Mouse (Mus musculus) CH12F3 (cell line): ENCODE data around the gene Ddx39b.

Experiments used
- in situ Hi-C: fragments of 300-500 bp; cut with MboI; formaldehyde crosslinking; loops from 2 replicates; pipeline ENCODE4 v1.14.3; 2020; ENCODE audit warnings: low sequenced_read_pairs

Gene Ddx39b

DNA sequence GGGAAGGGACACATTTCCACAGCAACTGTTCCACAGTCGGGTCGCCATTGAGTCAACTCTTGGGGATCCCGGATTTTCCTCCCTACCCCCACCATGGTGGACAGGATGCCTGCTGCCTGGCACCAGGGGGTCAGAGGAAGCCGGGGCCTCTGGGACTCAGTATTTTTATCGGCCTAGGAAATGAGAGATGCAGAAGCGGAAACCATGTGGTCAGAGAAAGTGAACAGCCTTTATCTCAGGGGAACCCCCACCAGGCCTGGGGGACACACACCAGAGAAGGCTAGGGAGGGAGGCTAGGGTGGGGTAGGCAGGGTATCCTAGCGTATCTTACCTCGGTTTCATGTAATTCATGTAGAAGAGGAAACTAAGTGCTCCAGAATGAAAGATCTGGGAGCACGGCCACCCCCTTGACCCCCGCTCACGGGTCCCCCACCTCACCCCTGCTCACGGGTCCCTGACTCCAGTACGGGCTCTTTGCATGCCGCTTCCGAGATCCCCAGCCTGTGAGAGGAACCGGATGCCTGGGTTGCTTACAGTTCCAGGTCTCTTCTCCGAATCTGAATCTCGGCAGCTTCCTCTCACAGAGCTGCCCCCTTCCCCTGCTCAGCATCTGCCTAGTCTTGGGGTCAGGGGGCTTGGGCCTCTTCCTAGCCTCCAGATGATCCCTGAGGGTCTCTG is 22.9 kb upstream of the Ddx39b start:
- in situ Hi-C loops = no loop called here

- in situ Hi-C loops = no loop called here
These were observed 21.9 kb upstream of the Ddx39b start for GRCm38 (mm10) chr17:35219601-35220041.

DNA sequence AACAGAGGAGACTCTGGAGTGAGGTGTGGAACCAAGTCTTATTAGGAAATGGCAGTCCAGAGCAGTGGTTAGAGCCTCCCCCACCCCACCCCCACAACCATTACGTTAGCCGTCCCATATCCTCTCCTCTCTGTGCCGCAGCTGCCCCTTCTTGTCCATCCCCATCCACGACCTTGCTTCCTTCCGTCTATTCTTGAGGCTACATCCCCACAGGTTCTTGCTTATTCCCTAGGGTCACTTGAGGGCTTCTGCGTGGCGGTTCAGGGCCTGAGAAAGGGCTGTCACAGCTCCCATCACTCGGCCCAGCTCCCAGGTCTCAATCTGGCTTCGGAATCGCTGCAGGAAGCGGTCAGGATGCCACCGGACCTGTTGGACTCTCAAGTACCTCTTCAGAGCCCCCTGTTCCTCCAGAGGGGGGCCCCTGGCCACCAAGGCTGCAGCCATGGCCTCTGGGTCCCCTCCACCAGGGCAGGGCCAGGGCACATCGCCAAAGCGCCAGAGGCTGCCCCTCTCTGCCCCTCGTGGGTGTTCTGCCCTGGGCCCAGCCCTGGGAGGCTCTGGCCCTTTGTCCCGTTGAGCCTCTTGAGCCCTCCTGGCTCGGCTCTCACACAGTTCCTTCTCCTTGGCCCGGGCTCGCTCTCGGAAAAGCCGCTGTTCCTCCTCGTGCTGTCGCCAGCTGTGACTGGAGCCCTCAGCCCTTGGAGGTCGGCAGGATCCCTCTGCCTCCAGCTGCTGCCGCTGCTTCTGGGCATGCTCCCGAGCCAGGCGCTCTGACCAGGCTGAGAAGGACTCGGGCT is 21.2 kb upstream of the Ddx39b start, which contains the start of gene Gm16181:
TSS of gene Gm16181 (plus strand) at position 679 of the 797 bp plus-strand sequence.
- in situ Hi-C loops = no loop called here

GRCm38 (mm10) chr17:35222299-35222698 is 19.2 kb upstream of the Ddx39b start:
- in situ Hi-C loops = no loop called here

DNA sequence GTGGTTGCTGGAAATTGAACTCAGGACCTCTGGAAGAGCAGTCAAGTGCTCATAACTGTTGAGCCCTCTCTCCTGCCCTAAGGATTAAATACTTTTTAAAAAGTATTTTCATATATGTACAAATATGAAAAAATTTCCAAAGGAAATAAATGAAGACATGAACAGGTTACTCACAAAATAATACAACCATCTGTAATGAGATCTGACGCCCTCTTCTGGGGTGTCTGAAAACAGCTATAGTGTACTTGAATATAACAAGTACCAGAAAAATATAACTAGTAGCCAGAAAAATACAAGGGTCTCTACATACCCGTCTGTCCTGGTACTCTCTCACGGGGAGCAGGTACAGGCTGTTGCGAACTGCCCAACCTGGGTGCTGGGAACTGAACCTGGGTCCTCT is 16.9 kb upstream of the Ddx39b start:
- in situ Hi-C loops = no loop called here

GRCm38 (mm10) chr17:35225456-35225855 is 16.1 kb upstream of the Ddx39b start:
- in situ Hi-C loops = no loop called here

DNA sequence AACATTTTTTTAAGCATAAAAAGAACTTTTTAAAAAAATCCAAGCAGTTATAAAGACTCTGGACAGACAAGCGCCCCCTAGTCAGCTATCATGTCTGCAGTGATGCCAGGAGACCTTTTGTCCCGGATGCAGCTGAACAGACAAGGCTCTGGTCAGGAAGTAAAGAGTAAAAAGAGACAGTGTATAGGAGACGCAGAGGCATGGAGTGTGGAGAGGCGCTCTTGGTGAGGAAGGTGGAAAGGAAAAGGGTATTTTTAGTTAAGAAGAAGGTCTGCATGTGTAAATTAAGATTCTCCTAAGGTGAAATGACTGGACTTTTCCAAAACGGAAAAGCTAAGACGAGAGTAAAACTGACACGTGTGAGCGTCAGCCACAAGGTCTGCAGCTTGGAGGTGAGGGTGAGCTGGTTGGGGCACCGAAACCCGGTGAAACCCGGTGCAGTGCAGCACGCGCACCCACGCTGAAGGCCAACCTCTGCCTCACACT is 14.9 kb upstream of the Ddx39b start:
- in situ Hi-C loops = no loop called here

- in situ Hi-C loops = loop anchor here (5.0 kb wide), 1 partner anchor 64 kb away; no protein-coding TSS in a partner anchor
These were observed 10.5 kb upstream of the Ddx39b start for GRCm38 (mm10) chr17:35231022-35231421.

DNA sequence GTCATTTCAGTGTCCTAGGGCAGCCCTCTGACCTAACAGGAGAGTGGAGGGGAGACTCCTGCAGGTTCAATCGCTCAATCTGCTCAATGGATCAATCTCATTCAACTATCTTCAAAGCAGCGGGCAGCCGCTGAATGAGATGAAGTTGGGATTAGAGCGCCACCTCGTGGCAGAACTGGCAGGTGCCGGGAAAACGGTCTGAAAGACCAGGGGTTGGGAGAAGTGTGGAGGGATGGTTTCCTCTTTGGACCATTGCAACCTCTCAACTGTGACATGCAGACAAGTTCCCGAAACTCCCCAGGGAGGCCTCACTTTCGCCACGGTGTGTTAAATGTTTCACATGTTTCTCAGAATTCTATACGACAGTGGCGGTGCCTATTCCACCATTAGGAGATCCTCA is 9.5 kb upstream of the Ddx39b start:
- in situ Hi-C loops = loop anchor here (5.0 kb wide), 1 partner anchor 65 kb away; no protein-coding TSS in a partner anchor

- in situ Hi-C loops = loop anchor here (5.0 kb wide), 1 partner anchor 65 kb away; no protein-coding TSS in a partner anchor
These were observed 8.9 kb upstream of the Ddx39b start for GRCm38 (mm10) chr17:35232659-35233058.

DNA sequence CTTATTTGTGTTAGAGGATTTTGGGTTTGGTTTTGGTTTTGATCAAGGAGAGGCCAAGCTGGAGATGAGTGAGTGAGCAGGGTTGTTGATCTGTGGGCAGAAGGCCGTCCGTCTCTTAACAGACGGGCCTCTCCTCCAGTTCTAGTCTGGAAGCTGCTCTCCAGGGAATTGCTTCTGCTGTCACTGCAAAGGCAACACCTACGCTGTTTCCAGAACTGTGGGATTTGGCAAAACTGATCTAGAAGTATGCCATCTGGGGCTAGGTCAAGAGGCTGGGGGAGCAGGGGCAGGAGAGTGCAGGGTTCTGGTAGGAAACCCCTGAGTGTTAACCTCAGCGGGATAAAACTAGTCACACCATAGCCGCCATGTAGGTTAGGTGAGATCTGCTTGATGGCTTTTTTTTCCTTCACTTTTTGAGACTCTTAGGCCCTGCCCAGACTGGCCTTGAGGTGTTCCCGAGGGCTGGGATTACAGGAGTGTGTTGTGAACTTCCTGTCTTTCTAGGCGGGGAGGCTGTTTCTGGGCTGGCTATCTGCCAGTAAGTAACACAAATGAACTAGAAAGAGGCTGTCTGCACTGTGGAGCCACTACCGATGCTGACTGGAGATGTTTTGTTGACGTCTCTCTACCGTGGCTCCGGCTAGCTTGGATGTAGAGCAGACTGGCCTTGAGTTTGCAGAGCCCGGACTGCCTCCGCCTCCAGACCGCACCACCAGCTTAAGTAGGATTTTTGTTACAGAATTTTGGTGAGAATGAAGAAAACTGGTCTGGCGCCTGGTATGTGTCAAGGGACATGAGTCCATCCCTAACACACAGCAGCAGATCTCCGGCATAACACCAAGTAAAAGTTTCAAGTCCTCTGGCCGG is 8.2 kb upstream of the Ddx39b start, which contains the start of gene Atp6v1g2:
TSS of gene Atp6v1g2 (plus strand) at position 547 of the 867 bp plus-strand sequence.
- in situ Hi-C loops = loop anchor here (5.0 kb wide), 1 partner anchor 66 kb away; no protein-coding TSS in a partner anchor

DNA sequence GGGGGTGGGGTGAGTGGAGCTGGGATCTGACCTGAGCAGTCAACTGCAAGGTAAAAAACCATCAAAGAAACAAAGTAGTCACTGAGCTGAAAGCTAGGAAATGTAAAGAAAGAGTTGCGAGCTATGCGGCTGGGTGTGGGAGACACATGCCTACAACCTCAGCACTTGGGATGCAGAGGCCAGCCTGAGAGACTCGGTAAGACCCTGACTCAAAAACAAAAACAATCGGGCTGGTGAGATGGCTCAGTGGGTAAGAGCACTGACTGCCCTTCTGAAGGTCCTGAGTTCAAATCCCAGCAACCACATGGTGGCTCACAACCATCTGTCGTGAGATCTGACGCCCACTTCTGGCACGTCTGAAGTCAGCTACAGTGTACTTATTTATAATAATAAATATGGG is 7.5 kb upstream of the Ddx39b start:
- in situ Hi-C loops = loop anchor here (5.0 kb wide), 1 partner anchor 67 kb away; no protein-coding TSS in a partner anchor

DNA sequence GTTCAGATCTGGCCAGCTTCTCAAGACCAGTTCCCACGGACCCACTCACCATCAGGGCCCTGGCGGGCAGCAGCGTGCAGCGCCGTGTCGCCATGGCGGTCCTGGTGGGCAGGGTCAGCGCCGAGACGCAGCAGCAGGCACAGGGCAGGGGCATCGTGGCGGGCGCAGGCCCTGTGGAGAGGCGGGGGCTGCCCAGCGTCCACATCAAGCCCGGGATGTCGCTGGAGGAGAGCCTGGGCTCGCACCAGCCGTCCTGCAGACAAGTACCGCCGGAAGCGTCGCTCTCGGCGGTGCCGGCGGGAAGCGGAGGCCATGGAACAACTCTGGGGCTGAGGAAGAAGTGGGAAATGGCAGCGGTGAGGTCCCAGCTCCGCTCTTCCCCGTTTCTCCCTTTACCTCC is 6.6 kb upstream of the Ddx39b start:
- in situ Hi-C loops = loop anchor here (5.0 kb wide), 1 partner anchor 68 kb away; no protein-coding TSS in a partner anchor

GRCm38 (mm10) chr17:35235614-35236389 is 5.7 kb upstream of the Ddx39b start, which contains the start of gene Nfkbil1:
TSS of gene Nfkbil1 (minus strand) at chr17:35235792.
- in situ Hi-C loops = no loop called here

GRCm38 (mm10) chr17:35236390-35236746 is 5.2 kb upstream of the Ddx39b start:
- in situ Hi-C loops = no loop called here

DNA sequence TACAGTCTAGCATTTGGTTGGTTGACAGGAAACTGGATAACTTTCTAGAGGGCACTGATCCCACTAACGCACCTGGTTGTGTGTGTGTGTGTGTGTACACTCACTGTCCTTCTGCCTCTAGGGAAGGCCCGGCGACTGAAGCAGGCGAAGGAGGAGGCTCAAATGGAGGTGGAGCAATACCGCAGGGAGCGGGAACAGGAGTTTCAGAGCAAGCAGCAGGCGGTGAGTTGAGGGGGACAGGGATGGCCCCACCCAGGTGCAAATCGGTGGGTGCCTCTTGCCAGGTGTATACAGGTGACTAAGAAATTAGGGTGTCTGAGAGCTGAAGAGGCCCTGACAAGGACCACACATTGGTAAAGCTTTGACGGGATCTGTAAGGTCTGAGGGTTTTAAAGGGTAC is 4.5 kb upstream of the Ddx39b start:
- in situ Hi-C loops = no loop called here

DNA sequence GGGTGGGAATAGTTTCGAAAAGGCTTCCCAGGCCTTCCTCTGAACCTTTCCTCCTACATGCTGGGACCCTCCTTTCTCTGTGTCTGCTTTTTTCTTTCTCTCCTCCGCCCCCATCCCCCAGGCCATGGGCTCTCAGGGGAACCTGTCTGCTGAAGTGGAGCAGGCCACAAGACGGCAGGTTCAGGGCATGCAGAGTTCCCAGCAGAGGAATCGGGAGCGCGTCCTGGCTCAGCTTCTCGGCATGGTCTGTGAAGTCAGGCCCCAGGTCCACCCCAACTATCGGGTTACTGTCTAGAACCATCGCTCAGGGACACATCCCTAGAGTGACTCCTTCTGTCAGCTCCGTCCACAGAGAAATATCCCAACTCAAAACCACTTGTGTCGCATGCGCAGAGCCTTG is 4.0 kb upstream of the Ddx39b start:
- in situ Hi-C loops = no loop called here

DNA sequence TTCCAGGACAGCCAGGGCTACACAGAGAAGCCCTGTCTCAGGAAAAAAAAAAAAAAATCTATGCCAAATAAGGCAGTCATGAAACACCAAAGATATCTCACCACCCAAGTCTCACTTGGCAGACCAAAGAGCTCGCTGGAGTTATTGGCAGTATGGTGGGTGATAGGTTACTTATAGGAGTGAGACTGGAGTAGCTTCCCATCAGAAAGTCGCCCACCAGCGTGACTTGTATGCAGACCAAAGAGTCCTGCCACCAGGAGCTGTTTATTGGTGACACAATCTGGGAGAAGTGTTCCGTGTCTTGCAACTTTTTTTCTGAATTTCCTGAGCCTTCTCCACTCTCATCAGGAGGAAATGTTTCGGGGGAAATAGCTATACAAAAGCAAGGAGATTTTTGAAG is 1.8 kb upstream of the Ddx39b start:
- in situ Hi-C loops = no loop called here

- in situ Hi-C loops = no loop called here
These were observed 902 bp upstream of the Ddx39b start for GRCm38 (mm10) chr17:35240384-35241304.
